Mouse (Mus musculus): ENCODE measurements around the gene Uhmk1.

GRCm38 (mm10) chr1:170150870-170151269, 64.3 kb downstream of the Uhmk1 start:
- TF ChIP-seq GATA1 (IDR thresholded peaks at IDR 0.05; ENCODE audit: borderline replicate concordance, low read length): no peak
- TF ChIP-seq FLI1 (IDR thresholded peaks at IDR 0.05; ENCODE audit: low read length): no peak
